Comparison of ENCODE assay signal across 27 mouse cellular contexts in the genomic region with DNA sequence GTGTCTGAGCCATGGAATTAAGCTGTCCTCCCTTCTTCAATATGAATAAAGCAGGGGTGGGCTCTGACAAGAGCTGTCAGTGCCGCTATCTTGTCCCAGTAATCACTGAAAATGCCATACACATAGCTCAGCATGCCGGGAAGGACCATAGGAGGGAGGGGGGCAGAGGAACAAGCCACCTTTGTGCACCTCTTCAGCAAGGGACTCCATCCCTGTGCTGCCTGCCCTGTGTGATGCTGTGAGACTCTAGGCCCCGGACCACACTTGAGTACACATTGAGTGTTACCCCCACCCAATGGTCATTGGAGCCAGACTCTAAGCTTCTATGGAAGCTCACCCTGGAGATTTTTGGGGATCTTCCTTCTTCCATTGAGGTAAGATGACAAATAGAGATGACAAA.
"Had no signal": no experiment of that assay in that cellular context is flagged by ENCODE, and none has a peak within 500 bp of the region (broad histone marks: within the 10 kb centered on the region; RNA-seq: fewer than 3 reads in every experiment).

No protein-coding gene starts in this region.

- ATAC-seq: forebrain, embryonic 13.5 days; forebrain, embryonic 14.5 days; forebrain, embryonic 15.5 days; forebrain, embryonic 16.5 days; forebrain, postnatal 0 days had no signal

- H3K27me3 ChIP-seq: embryonic facial prominence, embryonic 12.5 days; embryonic facial prominence, embryonic 13.5 days; embryonic facial prominence, embryonic 15.5 days; forebrain, embryonic 15.5 days had no signal

- H3K4me3 ChIP-seq: embryonic facial prominence, embryonic 10.5 days; embryonic facial prominence, embryonic 12.5 days; embryonic facial prominence, embryonic 13.5 days; embryonic facial prominence, embryonic 15.5 days; erythroblast, embryonic 14.5 days; forebrain, embryonic 10.5 days; forebrain, embryonic 12.5 days; forebrain, embryonic 13.5 days; forebrain, embryonic 15.5 days; gastrocnemius, adult 2 months; heart, adult 2 months had no signal

- H3K9me3 ChIP-seq: embryonic facial prominence, embryonic 10.5 days; embryonic facial prominence, embryonic 12.5 days; embryonic facial prominence, embryonic 13.5 days; embryonic facial prominence, embryonic 15.5 days; forebrain, embryonic 10.5 days; forebrain, embryonic 12.5 days; forebrain, embryonic 13.5 days; forebrain, embryonic 15.5 days had no signal

- H3K9ac ChIP-seq: embryonic facial prominence, embryonic 12.5 days; embryonic facial prominence, embryonic 13.5 days; embryonic facial prominence, embryonic 15.5 days; forebrain, embryonic 12.5 days; forebrain, embryonic 13.5 days; forebrain, embryonic 15.5 days; forebrain, postnatal 0 days had no signal

- DNase-seq: cerebellum, adult 18-20 months; cerebellum, adult 2 months; cerebellum, adult 8-10 months; cerebellum, adult 9-10 months; cerebellum, adult 9-11 months; cerebellum, postnatal 14 days; cerebellum, postnatal 25 days; cerebellum, postnatal 36 days; embryo, embryonic 11 days; forebrain, postnatal 0 days; gastrocnemius, adult 2 months; gastrocnemius, postnatal 10 days; gastrocnemius, postnatal 25 days; gastrocnemius, postnatal 36 days; heart, adult 18-20 months; heart, adult 2 months had no signal

- H3K36me3 ChIP-seq: embryonic facial prominence, embryonic 10.5 days; embryonic facial prominence, embryonic 12.5 days; embryonic facial prominence, embryonic 13.5 days; embryonic facial prominence, embryonic 15.5 days; forebrain, embryonic 10.5 days; forebrain, embryonic 12.5 days; forebrain, embryonic 15.5 days had no signal

- H3K4me2 ChIP-seq: embryonic facial prominence, embryonic 12.5 days; embryonic facial prominence, embryonic 13.5 days; embryonic facial prominence, embryonic 15.5 days; forebrain, embryonic 12.5 days; forebrain, embryonic 13.5 days; forebrain, embryonic 15.5 days had no signal

- H3K27ac ChIP-seq: embryonic facial prominence, embryonic 10.5 days; embryonic facial prominence, embryonic 12.5 days; embryonic facial prominence, embryonic 13.5 days; embryonic facial prominence, embryonic 15.5 days; forebrain, embryonic 10.5 days; forebrain, embryonic 12.5 days; forebrain, embryonic 13.5 days; forebrain, embryonic 15.5 days; gastrocnemius, adult 2 months; heart, adult 2 months had no signal
